Mouse (Mus musculus): ENCODE data around the gene Cend1. TPM values are rescaled to one million over a fixed set of nuclear protein-coding genes. Genes with fewer than 3 reads are reported as not detected.

The Cend1 gene
- not detected in 2 replicates for polyA plus RNA-seq (2012; ENCODE audit: insufficient read depth, low replicate concordance)

- peaks cover 11% of the 10 kb centered on the region for H3K27me3 ChIP-seq (replicated peaks)
- H3K4me1 ChIP-seq = peaks cover 60% of the 10 kb centered on the region
- no peaks in the 10 kb centered on the region for H3K9me3 ChIP-seq
- no peak within 1 kb of the TSS for H3K4me3 ChIP-seq (replicated peaks)
- TF ChIP-seq GATA1 (IDR thresholded peaks at IDR 0.05; ENCODE audit: borderline replicate concordance, low read length) (no peak), FLI1 (IDR thresholded peaks at IDR 0.05; ENCODE audit: low read length) (no peak)
- peaks cover 46% of the 10 kb centered on the region for H3K36me3 ChIP-seq (replicated peaks; ENCODE audit: low read length)
Measured at GRCm38 (mm10) chr7:141429310-141429709, at the start of gene Cend1. Gene Cend1 (minus strand): TSS chr7:141429491.

DNA sequence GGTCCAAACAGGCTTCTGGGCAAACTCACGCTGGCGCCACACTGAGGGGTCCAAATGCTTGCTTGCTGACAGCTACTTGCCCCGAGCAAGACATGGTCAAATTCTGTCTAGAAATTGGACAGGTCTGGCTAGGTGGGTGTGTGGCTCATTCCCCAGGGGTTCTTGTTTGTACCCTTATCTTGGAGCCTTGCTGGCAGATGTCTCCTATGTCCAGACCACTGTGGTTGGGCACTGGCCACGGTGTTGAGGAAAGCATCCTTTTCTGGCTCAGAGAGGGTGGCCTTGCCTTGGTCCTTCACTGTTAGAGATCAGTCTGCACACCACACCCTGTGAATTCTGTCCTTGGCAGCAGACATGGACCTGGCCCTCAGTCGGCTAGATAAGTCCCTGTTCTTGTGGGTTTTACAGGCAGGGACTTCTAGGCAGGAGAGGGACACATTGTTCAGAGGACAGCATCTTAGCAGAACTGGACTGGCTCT is 49.0 kb upstream of the Cend1 start:
- Histone ChIP-seq H3K4me1 (peaks cover 85% of the 10 kb centered on the region), H3K27me3 (replicated peaks) (no peaks in the 10 kb centered on the region), H3K36me3 (replicated peaks; ENCODE audit: low read length) (peaks cover 38% of the 10 kb centered on the region), H3K9me3 (no peaks in the 10 kb centered on the region), H3K4me3 (replicated peaks) (peak overlapping the region; percentile 97)
- TF ChIP-seq GATA1 (IDR thresholded peaks at IDR 0.05; ENCODE audit: borderline replicate concordance, low read length) = no peak
- no peak for TF ChIP-seq FLI1 (IDR thresholded peaks at IDR 0.05; ENCODE audit: low read length)

DNA sequence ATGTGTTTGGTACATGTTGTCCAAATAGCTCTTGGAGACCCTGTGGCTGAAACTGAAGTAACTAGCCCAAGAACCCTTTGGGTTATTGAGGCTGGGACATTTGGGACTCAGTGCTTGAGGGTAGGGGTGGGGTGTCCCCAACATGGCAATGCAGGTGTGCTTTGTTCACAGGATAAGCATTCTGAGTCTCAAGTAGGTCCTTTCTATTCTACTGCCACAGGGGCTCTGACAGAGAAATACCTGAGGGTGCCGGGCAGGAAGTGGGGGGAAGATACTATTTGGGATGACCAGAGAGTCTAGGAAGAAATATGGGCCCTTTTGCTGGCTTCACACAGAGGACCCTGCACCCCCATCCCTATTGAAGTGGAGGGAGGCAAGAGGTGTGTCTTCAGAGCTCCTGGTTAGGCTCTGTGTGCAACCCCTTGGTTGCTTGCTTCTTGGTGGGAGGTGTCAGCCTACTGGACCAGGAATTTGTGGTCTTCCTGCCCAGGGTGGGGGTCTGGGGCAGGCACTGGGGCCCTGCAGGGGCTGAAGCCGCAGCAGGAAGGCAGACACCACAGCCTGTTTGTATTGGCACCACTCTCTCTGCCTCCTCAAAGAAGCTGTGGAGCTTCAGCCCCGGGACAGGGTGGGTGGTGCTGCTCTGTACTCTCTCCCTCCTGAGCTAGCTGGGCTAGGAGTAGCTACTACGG is 48.4 kb upstream of the Cend1 start:
- peaks cover 85% of the 10 kb centered on the region for H3K4me1 ChIP-seq
- H3K9me3 ChIP-seq = no peaks in the 10 kb centered on the region
- H3K36me3 ChIP-seq (replicated peaks; ENCODE audit: low read length) = peaks cover 36% of the 10 kb centered on the region
- H3K27me3 ChIP-seq (replicated peaks) = no peaks in the 10 kb centered on the region
- H3K4me3 ChIP-seq (replicated peaks) = peak overlapping the region; percentile 97
- TF ChIP-seq GATA1 (IDR thresholded peaks at IDR 0.05; ENCODE audit: borderline replicate concordance, low read length) (no peak), FLI1 (IDR thresholded peaks at IDR 0.05; ENCODE audit: low read length) (no peak)

- H3K4me3 ChIP-seq (replicated peaks) = peak overlapping the region; percentile 97
- no peak for TF ChIP-seq FLI1 (IDR thresholded peaks at IDR 0.05; ENCODE audit: low read length)
- TF ChIP-seq GATA1 (IDR thresholded peaks at IDR 0.05; ENCODE audit: borderline replicate concordance, low read length) = no peak
- H3K27me3 ChIP-seq (replicated peaks) = no peaks in the 10 kb centered on the region
- peaks cover 36% of the 10 kb centered on the region for H3K36me3 ChIP-seq (replicated peaks; ENCODE audit: low read length)
- H3K9me3 ChIP-seq = no peaks in the 10 kb centered on the region
- H3K4me1 ChIP-seq = peaks cover 85% of the 10 kb centered on the region
Measured at GRCm38 (mm10) chr7:141476981-141477370, 47.7 kb upstream of the Cend1 start.

DNA sequence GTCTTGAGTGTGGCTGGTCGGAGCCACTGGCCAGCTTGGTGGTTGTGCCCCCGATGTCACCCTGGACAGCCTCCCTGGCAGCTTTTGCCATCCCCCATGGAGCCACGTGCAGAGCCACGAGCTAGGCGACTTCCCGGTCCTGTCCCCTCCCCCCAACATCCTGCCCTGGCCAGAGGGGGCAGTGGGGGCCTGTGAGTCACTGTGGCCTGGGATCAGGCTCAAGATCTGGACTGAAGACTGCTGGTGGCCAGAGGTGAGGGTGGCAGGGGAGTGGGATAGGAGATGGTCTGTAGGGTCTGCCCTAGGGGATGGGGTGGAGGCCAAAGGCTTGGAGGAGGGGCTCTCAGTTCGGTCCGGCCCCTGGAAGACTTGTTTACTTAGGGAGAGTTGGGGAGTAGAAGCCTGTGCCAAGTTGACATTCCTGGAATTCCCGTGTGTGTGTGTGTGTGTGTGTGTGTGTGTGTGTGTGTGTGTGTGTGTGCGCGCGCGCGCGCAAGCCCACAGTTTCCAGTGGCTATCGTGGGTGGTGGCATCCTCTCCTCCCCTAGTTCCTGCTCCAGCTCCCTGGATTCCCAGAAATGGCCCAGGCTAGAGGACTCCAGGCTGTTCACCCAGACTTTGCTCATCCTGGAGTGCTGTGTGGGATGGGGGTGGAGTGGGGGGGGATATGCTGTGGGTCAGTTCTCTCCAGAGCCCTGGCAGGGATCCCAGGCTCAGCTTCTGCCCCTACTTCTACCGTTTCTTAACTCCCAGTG is 47.1 kb upstream of the Cend1 start:
- Histone ChIP-seq H3K36me3 (replicated peaks; ENCODE audit: low read length) (peaks cover 35% of the 10 kb centered on the region), H3K27me3 (replicated peaks) (no peaks in the 10 kb centered on the region), H3K4me3 (replicated peaks) (peak overlapping the region; percentile 97), H3K9me3 (no peaks in the 10 kb centered on the region), H3K4me1 (peaks cover 83% of the 10 kb centered on the region)
- TF ChIP-seq GATA1 (IDR thresholded peaks at IDR 0.05; ENCODE audit: borderline replicate concordance, low read length) (no peak), FLI1 (IDR thresholded peaks at IDR 0.05; ENCODE audit: low read length) (no peak)

- no peaks in the 10 kb centered on the region for H3K27me3 ChIP-seq (replicated peaks)
- peaks cover 36% of the 10 kb centered on the region for H3K36me3 ChIP-seq (replicated peaks; ENCODE audit: low read length)
- peaks cover 83% of the 10 kb centered on the region for H3K4me1 ChIP-seq
- TF ChIP-seq FLI1 (IDR thresholded peaks at IDR 0.05; ENCODE audit: low read length) (no peak), GATA1 (IDR thresholded peaks at IDR 0.05; ENCODE audit: borderline replicate concordance, low read length) (no peak)
- H3K4me3 ChIP-seq (replicated peaks) = peak overlapping the region; percentile 97
- no peaks in the 10 kb centered on the region for H3K9me3 ChIP-seq
Measured at GRCm38 (mm10) chr7:141475805-141476158, 46.5 kb upstream of the Cend1 start.

DNA sequence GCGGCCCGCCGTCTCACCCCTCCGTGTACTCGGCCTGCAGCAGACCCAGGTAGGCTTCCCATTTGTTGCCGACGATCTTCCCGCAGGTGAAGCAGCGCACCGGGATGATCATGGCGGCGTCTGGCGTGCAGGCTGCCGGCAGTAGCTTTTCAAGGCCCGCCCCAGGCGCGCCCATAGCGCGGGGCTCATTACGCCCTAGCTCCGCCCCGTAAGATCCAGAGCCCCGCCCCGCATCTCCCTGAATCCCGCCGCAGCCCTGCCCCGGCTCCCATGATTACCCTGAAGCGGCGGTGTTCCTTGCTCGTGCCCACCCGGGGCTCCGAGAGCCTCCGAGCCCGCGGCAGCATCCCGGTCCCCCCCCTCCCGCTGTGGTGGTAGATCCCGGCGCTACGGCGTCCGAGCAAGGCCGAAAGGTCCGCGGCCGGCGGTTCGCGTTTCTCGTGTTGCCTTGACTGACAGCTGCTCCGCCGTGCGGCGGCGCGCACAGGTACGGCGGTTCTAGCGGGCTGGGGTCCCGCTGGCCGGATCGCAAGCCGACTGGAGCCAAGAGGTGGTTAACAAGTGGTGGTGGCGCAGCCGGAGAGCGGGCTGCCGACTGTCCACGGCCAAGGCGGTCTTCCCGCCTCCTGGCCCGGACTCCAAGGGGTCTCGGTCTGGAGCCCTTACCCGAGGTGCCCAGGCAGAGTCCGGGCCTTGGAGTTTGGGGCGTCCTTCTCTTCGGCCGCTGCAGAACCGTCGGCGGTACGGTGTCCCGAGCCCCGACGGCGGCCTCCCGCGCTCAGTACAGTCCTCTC is 45.9 kb upstream of the Cend1 start, which contains the start of the genes Polr2l and Tspan4:
TSS of gene Polr2l (minus strand) at position 122 of the 794 bp plus-strand sequence.
TSS of gene Tspan4 (plus strand) at position 230 of the 794 bp plus-strand sequence.
- H3K27me3 ChIP-seq (replicated peaks) = no peaks in the 10 kb centered on the region
- peaks cover 83% of the 10 kb centered on the region for H3K4me1 ChIP-seq
- TF ChIP-seq GATA1 (IDR thresholded peaks at IDR 0.05; ENCODE audit: borderline replicate concordance, low read length) = no peak
- TF ChIP-seq FLI1 (IDR thresholded peaks at IDR 0.05; ENCODE audit: low read length) = no peak
- H3K36me3 ChIP-seq (replicated peaks; ENCODE audit: low read length) = peaks cover 41% of the 10 kb centered on the region
- peak within 1 kb of the TSS; percentile 97 for H3K4me3 ChIP-seq (replicated peaks)
- no peaks in the 10 kb centered on the region for H3K9me3 ChIP-seq

GRCm38 (mm10) chr7:141474160-141474559 is 44.9 kb upstream of the Cend1 start:
- H3K9me3 ChIP-seq = no peaks in the 10 kb centered on the region
- no peaks in the 10 kb centered on the region for H3K27me3 ChIP-seq (replicated peaks)
- peak overlapping the region; percentile 97 for H3K4me3 ChIP-seq (replicated peaks)
- H3K36me3 ChIP-seq (replicated peaks; ENCODE audit: low read length) = peaks cover 44% of the 10 kb centered on the region
- TF ChIP-seq GATA1 (IDR thresholded peaks at IDR 0.05; ENCODE audit: borderline replicate concordance, low read length) = no peak
- TF ChIP-seq FLI1 (IDR thresholded peaks at IDR 0.05; ENCODE audit: low read length) = no peak
- H3K4me1 ChIP-seq = peaks cover 84% of the 10 kb centered on the region

DNA sequence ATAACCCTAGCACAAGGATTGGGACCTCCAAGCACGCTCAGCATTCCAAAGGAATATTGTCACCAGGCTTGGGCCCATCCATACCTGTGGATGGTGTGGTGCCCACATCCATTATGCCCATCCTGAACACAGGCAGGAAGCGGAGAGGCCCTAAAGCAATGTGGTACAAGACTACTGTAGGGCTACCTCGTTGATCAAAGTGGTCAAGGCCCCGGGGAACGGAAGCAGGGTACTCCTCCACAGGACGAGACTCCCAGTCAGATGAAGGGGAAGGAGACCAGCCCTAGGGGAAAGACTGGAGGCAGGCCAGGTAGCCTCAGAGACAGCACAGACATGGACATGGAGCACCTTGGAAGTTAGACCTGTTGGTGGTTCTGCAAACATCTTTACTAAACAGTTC is 43.5 kb upstream of the Cend1 start:
- no peaks in the 10 kb centered on the region for H3K9me3 ChIP-seq
- peaks cover 87% of the 10 kb centered on the region for H3K4me1 ChIP-seq
- no peak for TF ChIP-seq GATA1 (IDR thresholded peaks at IDR 0.05; ENCODE audit: borderline replicate concordance, low read length)
- no peak for TF ChIP-seq FLI1 (IDR thresholded peaks at IDR 0.05; ENCODE audit: low read length)
- H3K4me3 ChIP-seq (replicated peaks) = peak overlapping the region; percentile 59
- peaks cover 44% of the 10 kb centered on the region for H3K36me3 ChIP-seq (replicated peaks; ENCODE audit: low read length)
- no peaks in the 10 kb centered on the region for H3K27me3 ChIP-seq (replicated peaks)

All from megakaryocyte, embryonic 14.5 days (primary cell).